Mouse (Mus musculus): ENCODE data around the gene Fnip2.

The Fnip2 gene

GRCm38 (mm10) chr3:79564875-79565606 is 2.6 kb downstream of the Fnip2 start:
- no peak for DNase-seq (ENCODE audit: low read depth, low spot score)

GRCm38 (mm10) chr3:79563511-79563910 is 4.1 kb downstream of the Fnip2 start:
- no peak for DNase-seq (ENCODE audit: low read depth, low spot score)

GRCm38 (mm10) chr3:79561784-79562715 is 5.5 kb downstream of the Fnip2 start:
- DNase-seq (ENCODE audit: low read depth, low spot score): no peak

GRCm38 (mm10) chr3:79560555-79560954 is 7.0 kb downstream of the Fnip2 start:
- no peak for DNase-seq (ENCODE audit: low read depth, low spot score)

GRCm38 (mm10) chr3:79559773-79560045 is 7.9 kb downstream of the Fnip2 start:
- DNase-seq (ENCODE audit: low read depth, low spot score): no peak

DNA sequence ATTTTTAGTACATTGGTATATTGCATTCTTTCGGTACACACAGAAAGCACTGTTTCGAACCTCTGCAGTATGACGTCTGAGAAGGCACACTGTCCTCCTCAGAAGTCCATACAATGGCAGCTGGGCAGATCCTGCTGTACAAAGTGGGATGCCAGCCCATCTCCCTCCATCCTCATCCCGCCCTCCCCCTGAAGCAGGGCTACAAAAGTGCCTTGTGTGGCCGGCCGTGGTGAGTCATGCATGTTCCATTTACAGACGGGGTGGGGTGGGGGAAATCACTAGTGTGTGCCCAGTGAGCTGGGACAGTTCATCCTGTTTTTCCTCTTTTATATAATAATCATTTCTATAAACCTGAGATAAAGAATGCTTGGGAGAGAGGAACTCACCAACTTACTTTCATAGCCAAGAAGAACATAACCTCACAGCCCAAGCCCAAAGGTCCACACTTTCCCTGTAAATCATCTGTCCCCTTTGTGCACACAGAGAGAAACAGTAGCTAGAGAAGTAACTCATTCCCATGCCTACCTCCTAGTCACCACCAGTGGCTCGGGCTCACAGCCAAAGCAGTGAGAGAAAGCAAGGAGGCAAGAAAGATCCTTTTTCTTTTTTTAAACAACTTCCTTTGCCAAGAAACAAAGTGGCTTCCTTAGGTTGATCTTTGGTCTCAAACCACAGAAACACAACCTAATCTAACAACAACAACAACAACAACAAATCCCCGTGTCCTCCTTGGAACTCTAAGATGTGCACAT is 8.4 kb downstream of the Fnip2 start:
- no peak for DNase-seq (ENCODE audit: low read depth, low spot score)

DNA sequence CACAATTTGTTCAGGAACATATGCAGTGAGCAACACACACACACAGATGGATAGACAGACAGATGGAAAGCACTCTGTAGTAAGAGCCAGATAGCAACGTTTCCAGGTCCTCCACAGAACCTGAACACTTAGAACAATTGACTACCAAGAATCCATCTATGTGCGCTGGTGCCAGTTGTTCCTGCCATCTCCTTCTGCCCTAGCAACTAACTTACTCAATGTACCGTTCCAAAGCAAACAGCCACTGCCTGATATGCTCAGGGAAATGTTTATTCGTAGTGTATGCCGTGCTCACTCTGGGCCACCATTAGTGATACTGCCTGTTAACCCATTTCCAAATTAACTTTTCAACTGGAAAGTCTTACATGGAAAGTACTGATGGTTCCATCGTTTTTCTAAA is 12.5 kb downstream of the Fnip2 start:
- no peak for DNase-seq (ENCODE audit: low read depth, low spot score)

DNA sequence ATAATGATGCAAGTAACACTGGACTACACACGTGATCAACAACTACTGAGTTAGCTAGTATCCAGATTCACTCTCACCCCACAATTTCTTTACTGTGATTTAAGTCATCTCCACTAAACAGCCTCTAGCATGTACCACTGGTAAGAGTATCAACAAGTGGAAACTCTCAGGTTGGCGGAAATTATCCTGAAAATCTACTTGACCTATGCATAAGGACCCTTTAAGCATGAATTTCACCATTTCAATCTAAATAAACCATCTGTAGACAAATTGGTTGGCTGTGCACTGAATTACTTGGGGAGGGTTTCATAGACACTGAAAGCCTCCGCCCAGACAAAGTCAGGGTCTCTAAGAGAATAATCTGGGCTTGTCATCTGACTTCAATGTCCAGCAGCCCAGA is 13.8 kb downstream of the Fnip2 start:
- DNase-seq (ENCODE audit: low read depth, low spot score): no peak

GRCm38 (mm10) chr3:79551826-79552552 is 15.6 kb downstream of the Fnip2 start:
- no peak for DNase-seq (ENCODE audit: low read depth, low spot score)

DNA sequence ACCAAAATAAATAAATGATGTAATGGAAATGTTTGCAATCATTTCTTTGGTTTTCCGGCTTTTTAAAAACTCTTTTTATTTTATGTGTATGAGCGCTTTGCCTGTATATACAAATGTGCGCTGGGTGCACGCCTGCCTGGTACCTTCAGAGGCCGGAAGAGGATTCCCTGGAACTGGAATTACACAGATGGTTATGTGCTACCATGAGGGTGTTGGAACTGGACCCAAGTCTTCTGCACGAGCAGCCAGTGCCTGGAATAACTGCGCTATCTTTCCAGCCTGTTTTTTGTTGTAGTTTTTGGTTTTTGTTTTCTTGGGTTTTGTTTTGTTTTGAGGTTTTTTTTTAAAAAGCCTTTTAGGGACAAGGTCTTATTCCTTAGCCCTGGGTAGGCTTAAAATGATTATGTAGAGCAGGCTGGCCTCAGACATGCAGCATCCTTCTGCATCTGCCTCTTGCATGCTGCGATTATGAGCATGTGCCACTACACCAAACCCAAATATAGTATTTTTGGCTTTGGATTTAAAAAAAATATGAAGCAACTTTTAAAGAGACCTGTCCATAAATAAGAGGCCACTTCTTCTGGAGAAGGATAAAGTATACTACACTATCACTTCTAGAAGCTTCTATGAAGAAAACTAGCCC is 17.7 kb downstream of the Fnip2 start:
- no peak for DNase-seq (ENCODE audit: low read depth, low spot score)

GRCm38 (mm10) chr3:79548681-79549437 is 18.7 kb downstream of the Fnip2 start:
- no peak for DNase-seq (ENCODE audit: low read depth, low spot score)

- DNase-seq (ENCODE audit: low read depth, low spot score): no peak
Observed at GRCm38 (mm10) chr3:79542585-79542984, 25.0 kb downstream of the Fnip2 start.

DNA sequence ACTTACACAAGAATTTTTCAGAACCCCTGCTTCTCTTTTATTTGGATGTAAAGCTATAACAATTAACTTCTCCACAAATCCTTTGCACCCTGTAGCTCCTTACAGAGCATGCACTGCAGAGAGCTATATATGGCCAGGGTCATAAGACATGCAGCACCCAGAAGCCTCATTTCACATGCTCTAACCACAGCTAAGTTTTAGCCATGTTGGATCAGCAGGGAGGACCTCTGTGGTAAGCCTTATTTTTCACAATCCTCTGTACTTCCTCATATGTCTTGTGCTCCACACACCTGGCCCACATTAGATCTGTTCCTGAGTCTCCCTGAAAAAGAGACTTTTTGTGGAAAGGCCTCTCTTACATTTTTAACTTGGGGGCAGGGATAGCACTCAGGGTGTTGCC is 27.9 kb downstream of the Fnip2 start:
- DNase-seq (ENCODE audit: low read depth, low spot score): no peak

GRCm38 (mm10) chr3:79539124-79539523 is 28.5 kb downstream of the Fnip2 start:
- DNase-seq (ENCODE audit: low read depth, low spot score): no peak

DNA sequence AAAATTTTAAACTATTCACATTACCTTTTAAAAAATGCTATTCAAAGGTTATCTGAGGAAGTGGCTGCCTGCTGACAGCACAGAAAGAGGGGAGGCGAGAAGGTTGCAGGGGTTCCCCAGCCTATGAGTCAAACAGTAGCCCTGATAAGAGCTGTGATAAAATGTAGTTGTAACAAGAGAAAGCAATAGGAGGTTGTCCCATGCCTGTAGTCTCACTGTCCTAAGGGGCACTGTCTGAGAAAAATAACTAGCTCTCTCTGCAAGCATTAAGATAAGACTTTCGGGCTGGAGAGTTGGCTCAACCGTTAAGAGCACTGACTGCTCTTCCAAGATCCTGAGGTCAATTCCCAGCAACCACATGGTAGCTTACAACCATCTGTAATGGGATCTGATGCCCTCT is 29.3 kb downstream of the Fnip2 start:
- no peak for DNase-seq (ENCODE audit: low read depth, low spot score)

- no peak for DNase-seq (ENCODE audit: low read depth, low spot score)
Observed at GRCm38 (mm10) chr3:79537626-79538203, 29.9 kb downstream of the Fnip2 start.

DNA sequence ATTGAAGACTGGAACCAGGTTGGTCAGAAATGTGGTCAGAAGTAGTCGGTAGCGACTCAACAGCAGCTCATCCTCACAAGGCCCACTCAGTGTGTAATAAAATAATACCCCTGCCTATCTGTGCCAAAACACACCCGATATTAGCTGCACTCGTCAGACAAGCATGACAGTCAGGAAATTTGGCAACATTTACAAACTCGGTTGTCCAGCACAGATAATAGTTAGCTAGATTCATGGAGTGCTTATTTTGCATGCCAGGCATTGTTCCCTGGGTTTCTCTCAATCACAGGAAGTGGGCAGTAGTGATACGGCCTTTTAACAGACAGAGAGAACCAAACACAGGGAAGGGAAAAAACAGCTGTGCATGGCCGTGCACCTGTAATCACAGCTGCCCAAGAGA is 30.6 kb downstream of the Fnip2 start:
- no peak for DNase-seq (ENCODE audit: low read depth, low spot score)

- no peak for DNase-seq (ENCODE audit: low read depth, low spot score)
Observed at GRCm38 (mm10) chr3:79531581-79532271, 35.9 kb downstream of the Fnip2 start.

- DNase-seq (ENCODE audit: low read depth, low spot score): no peak
Observed at GRCm38 (mm10) chr3:79529499-79530096, 38.0 kb downstream of the Fnip2 start.

Data from retina, adult 2 months (tissue).